Mouse (Mus musculus): Measurements from ENCODE around the gene Ranbp3.

GRCm38 (mm10) chr17:56761077-56761476 is 88.0 kb downstream of the Ranbp3 start:
- TF ChIP-seq CTCF (IDR thresholded peaks at IDR 0.05 in 2 of 3, conservative IDR thresholded peaks at IDR 0.05 in 1 of 3; ENCODE audit: control insufficient read depth in 1 of 3, insufficient read depth in 1 of 3, low read depth in 2 of 3, low read length in 3 of 3, poor library complexity in 1 of 3, severe bottlenecking in 1 of 3), result no peak
- no peak for TF ChIP-seq ZKSCAN1 (IDR thresholded peaks at IDR 0.05; ENCODE audit: low read depth, low read length)
- no peak for TF ChIP-seq TAL1 (IDR thresholded peaks at IDR 0.05; ENCODE audit: low read length)
- no peak for TF ChIP-seq GABPA (IDR thresholded peaks at IDR 0.05; ENCODE audit: low read depth, low read length)
- no peak for TF ChIP-seq TBP (IDR thresholded peaks at IDR 0.05; ENCODE audit: low read depth, low read length)
- TF ChIP-seq EP300 (IDR thresholded peaks at IDR 0.05; ENCODE audit: low read depth in 1 of 2, low read length in 2 of 2), result no peak
- TF ChIP-seq MAX (IDR thresholded peaks at IDR 0.05; ENCODE audit: low read length), result no peak
- TF ChIP-seq POLR2A (IDR thresholded peaks at IDR 0.05; ENCODE audit: control insufficient read depth in 1 of 2, insufficient read depth in 1 of 2, low read depth in 1 of 2, low read length in 2 of 2, poor library complexity in 1 of 2), result no peak

Measured in MEL (cell line).